Mouse (Mus musculus) embryonic fibroblast, embryonic 13.5 days (primary cell): Measurements from ENCODE around the gene Olfr325.

ENCODE experiments used
- CTCF ChIP-seq: IDR thresholded peaks from 2 replicates; pipeline ENCODE4 v1.5.1; 2011; ENCODE audit warnings: mild to moderate bottlenecking, control low read depth, low read length, moderate library complexity, borderline replicate concordance; ENCODE audit not compliant: insufficient read depth
- POLR2A ChIP-seq: IDR thresholded peaks from 2 replicates; pipeline ENCODE4 v1.6.1; 2011; ENCODE audit warnings: low read depth, mild to moderate bottlenecking, control low read depth, low read length, moderate library complexity

- TF ChIP-seq CTCF: no peak
- no peak for TF ChIP-seq POLR2A
Observed at GRCm38 (mm10) chr11:58626146-58626545, 48.6 kb downstream of the Olfr325 start.
